Mouse (Mus musculus) hindbrain, embryonic 10.5 days (tissue): Measurements from ENCODE around the gene St5. TPM values are rescaled to one million over a fixed set of nuclear protein-coding genes. Genes with fewer than 3 reads are reported as not detected.

Experiments
- DNase-seq: peaks from one replicate; pipeline ENCODE4 v3.0.0-alpha.2; 2017; ENCODE audit warnings: low spot score
- H3K27ac ChIP-seq: fragments of 300-500 bp; sonication (generic); 2 replicates; pipeline ENCODE4 v1.5.1; 2016; ENCODE audit warnings: mild to moderate bottlenecking, moderate library complexity
- H3K27me3 ChIP-seq: fragments of 300-500 bp; sonication (generic); 2 replicates; pipeline ENCODE4 v1.6.1; 2016; ENCODE audit warnings: mild to moderate bottlenecking; ENCODE audit not compliant: poor library complexity, insufficient read depth, severe bottlenecking
- H3K36me3 ChIP-seq: fragments of 300-500 bp; sonication (generic); 2 replicates; pipeline ENCODE4 v1.6.1; 2016; ENCODE audit warnings: mild to moderate bottlenecking, moderate library complexity
- H3K4me1 ChIP-seq: fragments of 300-500 bp; sonication (generic); replicated peaks from 2 replicates; pipeline ENCODE4 v1.6.1; 2016; ENCODE audit warnings: mild to moderate bottlenecking
- H3K4me3 ChIP-seq: fragments of 300-500 bp; sonication (generic); 2 replicates; pipeline ENCODE4 v1.5.1; 2016; ENCODE audit warnings: mild to moderate bottlenecking, moderate library complexity
- H3K9me3 ChIP-seq: fragments of 300-500 bp; sonication (generic); 2 replicates; pipeline ENCODE4 v1.6.1; 2016; ENCODE audit warnings: mild to moderate bottlenecking, moderate library complexity
- WGBS: fragments of 180-500 bp; shearing (Covaris S2); methylation state at CpG from one replicate; pipeline ENCODE4 v1.1.7; 2016; 5-methylcytosine and 5-hydroxymethylcytosine counted together
- polyA plus RNA-seq: library from polyadenylated mRNA; unstranded; fragments of >200 nt; fragmentation: Nextera tagmentation; extraction: Ambion mirVana; gene quantifications from 2 replicates; pipeline ENCODE4 v1.2.1, GENCODE M21; 2016

The St5 gene
- polyA plus RNA-seq, 1 experiment from 2014 or later, result 44.3 TPM

DNA sequence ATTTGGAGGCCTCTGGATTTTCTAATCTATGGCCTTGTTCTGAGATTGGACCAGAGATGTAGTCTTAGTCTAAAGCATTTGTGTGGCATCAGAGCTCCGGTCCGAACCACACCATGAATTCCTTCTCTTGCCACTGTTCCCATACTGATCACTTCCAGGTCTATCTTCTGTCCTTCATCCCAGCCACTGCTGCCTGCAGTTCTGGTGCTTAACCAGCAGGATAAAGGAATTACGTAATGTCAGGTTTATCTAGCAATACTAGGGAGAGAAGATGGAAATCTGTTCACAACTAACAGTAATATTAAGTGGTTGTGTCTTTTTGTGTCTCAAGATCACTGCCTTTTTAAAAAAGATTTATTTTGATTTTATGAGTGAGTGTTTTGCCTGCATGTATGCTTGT lies 13.3 kb downstream of the St5 start:
- no peaks in the 10 kb centered on the region for H3K4me1 ChIP-seq
- H3K4me3 ChIP-seq, result no peak overlapping the region
- 90% methylated on average over 3 of the region's 3 CpGs for WGBS
- peak; percentile 7 for DNase-seq
- no peaks in the 10 kb centered on the region for H3K9me3 ChIP-seq
- H3K27ac ChIP-seq, result no peak overlapping the region
- H3K27me3 ChIP-seq, result no peaks in the 10 kb centered on the region
- H3K36me3 ChIP-seq, result no peaks in the 10 kb centered on the region

DNA sequence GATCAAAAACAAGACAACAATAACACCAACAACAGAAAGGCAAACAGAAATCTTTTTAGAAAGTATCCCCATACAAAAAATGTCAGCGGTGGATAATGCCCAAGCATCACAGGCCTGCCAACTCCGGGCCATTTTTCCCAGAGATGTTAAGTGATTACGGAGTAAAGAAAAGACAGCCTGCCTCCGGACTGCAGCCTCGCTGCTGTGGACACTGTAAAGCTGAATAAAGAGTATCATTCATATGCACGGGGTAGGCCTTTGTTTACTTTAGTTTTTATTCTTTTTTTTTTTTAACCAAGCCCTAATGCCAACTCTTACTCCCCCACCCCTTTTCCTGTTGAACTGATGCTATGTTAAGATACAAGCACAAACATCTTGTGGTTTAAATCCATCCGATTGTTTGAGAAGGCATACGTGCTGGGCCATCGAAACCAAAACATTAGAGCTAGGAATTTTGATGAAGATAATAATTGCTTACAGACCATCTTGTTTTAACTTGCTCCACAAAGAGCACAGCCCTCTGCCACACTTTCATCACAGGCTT lies 16.7 kb downstream of the St5 start:
- Histone ChIP-seq H3K27me3 (no peaks in the 10 kb centered on the region), H3K36me3 (no peaks in the 10 kb centered on the region), H3K4me3 (no peak overlapping the region), H3K9me3 (no peaks in the 10 kb centered on the region), H3K4me1 (no peaks in the 10 kb centered on the region), H3K27ac (no peak overlapping the region)
- WGBS, result 58% methylated on average over 9 of the region's 9 CpGs
- no peak for DNase-seq

DNA sequence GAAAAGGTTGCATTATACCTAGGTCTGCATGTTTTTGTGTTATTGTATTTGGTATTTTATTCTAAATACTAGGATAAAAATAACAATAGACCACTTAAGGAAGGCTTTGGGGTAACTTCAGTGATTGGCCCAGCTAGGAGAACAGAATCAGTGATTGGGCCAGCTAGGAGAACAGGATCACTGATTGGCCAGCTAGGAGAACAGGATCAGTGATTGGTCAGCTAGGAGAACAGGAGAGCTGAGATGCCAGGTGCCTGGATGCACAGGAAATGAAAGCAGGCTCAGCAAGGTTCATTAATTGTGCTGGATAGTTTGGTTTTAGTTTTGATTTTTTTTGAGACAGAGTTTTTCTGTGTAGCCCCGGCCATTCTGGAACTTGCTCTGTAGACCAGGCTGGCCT lies 22.5 kb downstream of the St5 start:
- 96% methylated on average over 1 of the region's 1 CpGs for WGBS
- Histone ChIP-seq H3K36me3 (no peaks in the 10 kb centered on the region), H3K4me3 (no peak overlapping the region), H3K27me3 (no peaks in the 10 kb centered on the region), H3K4me1 (no peaks in the 10 kb centered on the region), H3K9me3 (no peaks in the 10 kb centered on the region), H3K27ac (no peak overlapping the region)
- DNase-seq, result no peak

DNA sequence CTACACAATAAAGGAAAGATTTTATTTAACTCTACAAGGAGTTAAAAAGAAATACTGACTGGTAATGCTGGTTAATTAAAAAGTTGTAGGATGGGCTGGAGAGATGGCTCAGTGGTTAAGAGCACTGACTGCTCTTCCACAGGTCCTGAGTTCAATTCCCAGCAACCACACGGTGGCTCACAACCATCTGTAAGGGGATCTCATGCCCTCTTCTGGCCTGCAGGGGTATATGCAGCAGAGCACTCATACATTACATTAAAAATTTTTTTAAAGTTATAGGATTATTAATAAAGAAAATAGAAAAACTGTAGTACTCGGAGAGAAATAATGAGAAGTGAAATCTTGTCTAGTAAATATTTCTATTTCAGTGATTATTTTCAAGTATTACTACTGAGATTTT lies 23.1 kb downstream of the St5 start:
- no peak for DNase-seq
- WGBS, result 91% methylated on average over 2 of the region's 2 CpGs
- no peaks in the 10 kb centered on the region for H3K36me3 ChIP-seq
- no peaks in the 10 kb centered on the region for H3K27me3 ChIP-seq
- no peak overlapping the region for H3K27ac ChIP-seq
- no peaks in the 10 kb centered on the region for H3K4me1 ChIP-seq
- no peak overlapping the region for H3K4me3 ChIP-seq
- no peaks in the 10 kb centered on the region for H3K9me3 ChIP-seq

DNA sequence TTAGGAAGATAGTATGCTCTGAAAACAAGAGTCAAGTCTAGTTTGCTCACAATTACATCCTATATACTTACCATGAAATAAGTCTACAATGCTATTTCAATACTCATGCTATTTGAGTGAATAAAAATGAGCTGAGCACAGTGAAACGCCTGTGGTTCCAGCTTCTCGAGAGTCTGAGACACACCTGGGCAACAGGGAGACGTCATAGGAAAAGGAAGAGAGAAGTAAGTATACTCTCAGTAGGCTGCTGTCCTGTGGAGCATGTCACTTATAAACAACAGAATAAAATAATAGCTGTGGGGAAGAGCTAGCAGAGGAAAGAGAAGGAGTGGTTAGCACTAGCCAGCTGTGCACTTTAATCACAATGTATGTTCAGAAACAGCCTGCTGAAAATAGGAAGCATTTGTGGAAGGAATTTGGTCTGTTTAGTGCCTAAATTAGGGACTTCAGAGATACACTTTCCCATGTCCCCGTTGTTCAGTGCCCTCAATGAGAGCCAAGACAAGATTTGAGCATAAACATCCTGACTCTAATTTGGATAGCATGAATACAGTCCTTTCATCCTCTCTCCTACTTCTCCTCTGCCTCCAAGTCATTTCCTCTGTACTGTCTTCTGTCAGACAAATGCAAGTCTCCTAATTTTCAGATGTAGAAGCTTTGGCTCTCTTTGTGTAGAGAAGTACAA lies 28.3 kb downstream of the St5 start:
- DNase-seq, result no peak
- H3K27me3 ChIP-seq, result peaks cover under 1% of the 10 kb centered on the region
- no peaks in the 10 kb centered on the region for H3K9me3 ChIP-seq
- H3K4me1 ChIP-seq, result peaks cover 18% of the 10 kb centered on the region
- no peak overlapping the region for H3K4me3 ChIP-seq
- WGBS, result 74% methylated on average over 4 of the region's 4 CpGs
- no peaks in the 10 kb centered on the region for H3K36me3 ChIP-seq
- H3K27ac ChIP-seq, result no peak overlapping the region

DNA sequence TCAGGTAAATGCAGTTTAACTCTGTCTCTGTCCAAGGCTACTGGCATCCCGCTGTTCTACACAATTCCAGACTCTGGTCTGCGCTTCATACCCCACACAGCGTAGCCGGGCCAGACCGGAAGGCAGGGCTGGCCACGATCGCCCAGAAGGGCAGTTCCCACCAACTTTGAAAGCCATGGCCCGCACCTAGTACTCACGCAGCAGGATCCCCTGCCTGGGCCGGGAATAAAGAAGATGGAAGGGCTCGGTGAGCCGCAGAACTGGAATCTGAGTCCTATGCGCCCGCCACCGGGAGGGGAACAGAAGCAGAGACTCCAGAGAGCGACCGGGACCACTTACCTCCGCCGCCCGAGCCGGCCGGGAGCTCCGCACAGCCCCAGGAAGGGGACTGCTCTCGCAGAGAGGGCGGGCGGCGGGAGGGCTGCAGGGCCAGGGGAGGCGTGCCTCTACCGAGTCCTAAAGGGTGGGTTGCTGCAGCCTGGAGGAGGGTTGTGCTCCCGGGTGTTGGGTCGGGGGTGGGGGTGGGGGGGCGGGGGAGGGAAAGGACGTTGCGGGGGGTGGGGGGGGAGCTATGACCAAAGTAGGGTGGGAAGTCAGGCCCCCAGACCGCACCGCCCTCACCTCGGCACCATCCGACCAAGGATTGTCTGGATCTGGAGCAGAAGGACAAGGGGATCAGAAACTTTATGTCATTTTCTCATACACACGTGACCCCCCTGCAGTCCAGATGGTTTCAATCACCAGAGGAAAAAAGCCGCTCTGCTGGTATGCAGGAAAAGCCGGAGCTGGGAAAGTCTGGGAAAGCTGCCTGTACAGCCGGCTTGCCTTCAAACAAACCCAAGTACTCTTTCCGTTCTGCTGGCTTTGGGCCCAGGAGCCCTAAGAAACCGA lies 31.6 kb downstream of the St5 start:
- H3K36me3 ChIP-seq, result no peaks in the 10 kb centered on the region; the same call in 1 of the 2 replicates
- no peaks in the 10 kb centered on the region for H3K9me3 ChIP-seq
- under 1% methylated on average over 39 of the region's 44 CpGs for WGBS
- peaks cover 22% of the 10 kb centered on the region for H3K4me1 ChIP-seq
- peak; percentile 82 for DNase-seq
- H3K4me3 ChIP-seq, result peak overlapping the region; percentile 73
- H3K27me3 ChIP-seq, result peaks cover 5% of the 10 kb centered on the region
- peak overlapping the region; percentile 95 for H3K27ac ChIP-seq

DNA sequence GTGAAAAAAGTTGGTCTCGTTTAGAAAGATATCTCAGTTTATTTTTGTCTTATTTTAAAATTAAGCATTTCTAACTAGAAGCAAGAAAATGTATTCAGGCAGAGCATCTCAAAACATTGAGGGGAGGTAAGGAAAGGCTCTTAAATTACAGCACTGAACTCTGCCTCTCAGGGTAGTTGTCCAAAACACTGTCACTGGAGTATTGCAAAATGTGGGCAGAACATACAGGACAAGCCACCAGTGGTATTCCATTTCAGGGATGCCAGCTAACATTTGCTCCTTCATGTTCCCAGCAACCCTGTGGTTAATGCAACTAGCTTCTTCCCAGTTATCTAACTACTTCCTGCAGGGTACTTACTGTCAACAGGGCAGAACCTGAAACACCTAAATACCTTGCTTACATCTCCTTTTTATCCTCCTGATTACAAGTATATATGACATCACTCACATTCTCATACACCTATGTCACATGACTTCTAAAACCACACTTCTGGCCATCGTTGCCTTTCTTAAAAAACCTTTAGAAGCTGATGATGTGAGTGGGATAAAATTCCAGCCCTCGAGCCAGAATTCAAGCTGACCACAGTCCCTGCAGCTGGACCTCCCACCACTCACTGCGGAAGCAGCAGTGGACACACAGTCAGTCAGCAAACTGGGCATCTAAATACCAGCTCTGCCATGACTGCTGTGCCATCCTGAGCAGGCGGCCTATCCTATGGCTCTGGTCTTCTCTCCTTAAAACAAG lies 33.8 kb downstream of the St5 start:
- Histone ChIP-seq H3K4me1 (peaks cover 22% of the 10 kb centered on the region), H3K9me3 (no peaks in the 10 kb centered on the region), H3K27ac (no peak overlapping the region), H3K36me3 (no peaks in the 10 kb centered on the region; the same call in 1 of the 2 replicates), H3K4me3 (no peak overlapping the region), H3K27me3 (peaks cover 5% of the 10 kb centered on the region)
- DNase-seq, result no peak
- 88% methylated on average over 5 of the region's 5 CpGs for WGBS

DNA sequence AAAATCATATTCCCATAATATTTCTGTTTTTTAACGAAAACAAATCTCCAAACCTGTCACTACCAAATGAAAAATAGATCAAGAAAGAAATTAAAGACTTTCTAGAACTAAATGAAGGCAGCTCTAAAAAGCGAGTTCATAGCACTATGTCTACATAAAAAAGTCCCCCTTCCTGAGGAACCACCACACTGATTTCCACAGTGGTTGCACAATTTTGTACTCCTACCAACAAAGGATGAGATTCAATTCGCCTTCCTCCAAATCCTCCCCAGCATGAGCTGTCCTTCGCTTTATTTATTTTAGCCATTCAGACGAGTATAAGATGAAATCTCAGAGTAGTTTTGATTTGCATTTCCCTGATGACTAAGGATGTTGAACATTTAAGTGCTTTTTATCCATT lies 36.7 kb downstream of the St5 start:
- peaks cover 5% of the 10 kb centered on the region; the same call in 1 of the 2 replicates for H3K27me3 ChIP-seq
- H3K9me3 ChIP-seq, result no peaks in the 10 kb centered on the region
- H3K4me3 ChIP-seq, result no peak overlapping the region
- 85% methylated on average over 5 of the region's 5 CpGs for WGBS
- peaks cover 14% of the 10 kb centered on the region for H3K4me1 ChIP-seq
- no peak for DNase-seq
- no peak overlapping the region for H3K27ac ChIP-seq
- no peaks in the 10 kb centered on the region; the same call in 1 of the 2 replicates for H3K36me3 ChIP-seq

DNA sequence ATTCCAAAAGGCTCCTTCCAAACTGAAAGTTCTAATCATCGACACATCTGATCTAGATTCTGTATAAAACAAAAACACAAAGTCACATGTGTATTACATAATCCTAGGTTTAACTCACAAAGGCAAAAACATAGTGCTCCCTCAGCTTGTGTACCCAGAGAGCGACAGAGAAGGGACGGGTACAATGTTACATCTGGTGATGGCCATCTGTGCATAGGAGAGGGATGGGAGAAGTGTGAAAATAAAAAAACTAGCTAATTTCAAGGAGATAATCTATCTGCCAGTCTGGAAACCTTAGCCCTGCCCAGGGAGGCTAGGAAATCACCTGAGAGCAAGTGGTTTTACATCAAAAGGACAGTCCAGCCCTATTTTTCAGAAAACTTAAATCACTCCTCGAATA lies 40.8 kb downstream of the St5 start:
- DNase-seq, result no peak
- no peaks in the 10 kb centered on the region for H3K36me3 ChIP-seq
- 0 out of 2 replicates have a peak, but pooled peaks cover 5% of the 10 kb centered on the region for H3K4me1 ChIP-seq
- H3K27me3 ChIP-seq, result no peaks in the 10 kb centered on the region
- no peak overlapping the region for H3K27ac ChIP-seq
- whole genome bisulfite sequencing, result 90% methylated on average over 4 of the region's 4 CpGs
- H3K9me3 ChIP-seq, result no peaks in the 10 kb centered on the region
- no peak overlapping the region for H3K4me3 ChIP-seq

DNA sequence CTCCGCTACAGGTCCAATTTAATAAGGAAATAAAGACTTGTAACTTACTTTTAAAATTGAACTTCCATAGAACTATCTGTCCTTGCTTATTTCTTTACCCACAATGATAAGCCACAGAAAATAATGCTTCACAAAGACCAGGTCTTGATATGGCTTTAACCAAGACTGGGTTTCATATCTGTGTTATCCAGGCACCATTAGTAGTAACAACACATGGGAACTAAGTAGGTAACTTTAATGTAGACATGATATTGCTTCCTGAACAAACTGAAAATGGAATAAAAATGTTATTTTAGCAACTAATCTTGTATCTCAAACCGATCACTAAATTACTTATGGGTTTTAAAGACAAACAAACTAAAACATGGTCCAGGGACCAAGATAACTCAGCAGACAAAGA lies 44.1 kb downstream of the St5 start:
- 95% methylated on average over 2 of the region's 2 CpGs for WGBS
- Histone ChIP-seq H3K27ac (no peak overlapping the region), H3K4me1 (0 out of 2 replicates have a peak, but pooled peaks cover 5% of the 10 kb centered on the region), H3K36me3 (no peaks in the 10 kb centered on the region), H3K4me3 (no peak overlapping the region), H3K27me3 (no peaks in the 10 kb centered on the region), H3K9me3 (no peaks in the 10 kb centered on the region)
- DNase-seq, result no peak

DNA sequence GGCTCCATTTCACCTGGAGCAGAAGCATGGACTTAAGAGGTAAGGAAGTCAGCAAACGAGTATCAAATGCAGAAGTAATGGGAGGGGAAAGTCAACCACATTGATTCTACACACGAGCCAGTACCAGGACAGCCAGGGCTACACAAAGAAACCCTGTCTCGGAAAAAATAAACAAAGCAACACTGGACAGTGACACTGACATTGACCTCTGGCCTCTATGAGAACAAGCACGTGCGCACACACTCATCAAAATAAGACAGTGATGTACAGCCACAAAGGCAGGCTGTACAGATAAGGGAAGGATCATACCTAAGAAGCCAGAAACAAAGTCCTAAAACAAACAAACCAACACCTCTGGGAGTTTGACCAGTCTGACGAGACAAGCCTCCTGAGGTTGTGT lies 45.5 kb downstream of the St5 start:
- Histone ChIP-seq H3K27me3 (no peaks in the 10 kb centered on the region), H3K36me3 (no peaks in the 10 kb centered on the region), H3K9me3 (no peaks in the 10 kb centered on the region), H3K4me1 (0 out of 2 replicates have a peak, but pooled peaks cover 5% of the 10 kb centered on the region), H3K27ac (no peak overlapping the region), H3K4me3 (no peak overlapping the region)
- DNase-seq, result no peak
- 55% methylated on average over 6 of the region's 6 CpGs for WGBS

DNA sequence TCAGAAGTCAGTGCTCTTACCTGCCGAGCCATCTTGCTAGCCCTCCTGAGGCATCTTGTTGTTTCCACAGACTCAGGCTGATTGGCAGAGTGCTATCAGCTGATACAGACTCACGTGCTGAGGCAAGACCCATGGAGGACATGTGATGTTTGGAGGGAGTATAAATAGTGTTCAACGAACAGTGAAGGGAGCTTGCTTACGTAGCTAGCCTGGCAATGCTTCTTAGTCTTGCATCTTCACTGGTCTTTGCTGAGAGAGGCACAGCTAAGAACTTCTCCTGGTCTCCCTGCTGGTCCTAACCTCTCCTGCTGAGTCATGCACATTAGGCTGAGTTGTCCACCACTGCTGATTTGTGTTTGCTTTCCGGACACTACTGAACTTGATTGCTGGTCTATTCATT lies 48.5 kb downstream of the St5 start:
- H3K36me3 ChIP-seq, result no peaks in the 10 kb centered on the region
- 84% methylated on average over 5 of the region's 5 CpGs for WGBS
- H3K27me3 ChIP-seq, result no peaks in the 10 kb centered on the region
- H3K4me3 ChIP-seq, result no peak overlapping the region
- H3K4me1 ChIP-seq, result 0 out of 2 replicates have a peak, but pooled peaks cover 5% of the 10 kb centered on the region
- no peak for DNase-seq
- H3K9me3 ChIP-seq, result no peaks in the 10 kb centered on the region
- no peak overlapping the region for H3K27ac ChIP-seq
